Mouse (Mus musculus) limb, embryonic 14.5 days (tissue): ENCODE measurements around the gene Mtx1. TPM values are rescaled to one million over a fixed set of nuclear protein-coding genes. Genes with fewer than 3 reads are reported as not detected.

Experiments
- ATAC-seq: fragments of 200-750 bp; cut with Nextera tagmentation; 2 replicates; pipeline ENCODE4 v1.8.0; 2017; ENCODE audit warnings: low read depth, moderate number of reproducible peaks, moderate TSS enrichment; ENCODE audit not compliant: low FRiP score
- DNase-seq: peaks from one replicate; pipeline ENCODE4 v3.0.0-alpha.2; 2015; ENCODE audit warnings: low spot score
- H3K27ac ChIP-seq: fragments of 300-500 bp; sonication (generic); replicated peaks from 2 replicates; pipeline ENCODE4 v1.5.1; 2014; ENCODE audit warnings: low read depth, mild to moderate bottlenecking, low read length, moderate library complexity, mixed read lengths
- H3K27me3 ChIP-seq: fragments of 300-500 bp; sonication (generic); 2 replicates; pipeline ENCODE4 v1.6.1; 2014; ENCODE audit warnings: low read length, mixed read lengths; ENCODE audit not compliant: control insufficient read depth, insufficient read depth
- H3K36me3 ChIP-seq: fragments of 300-500 bp; sonication (generic); 2 replicates; pipeline ENCODE4 v1.6.1; 2014; ENCODE audit warnings: mild to moderate bottlenecking, low read length, moderate library complexity, mixed read lengths; ENCODE audit not compliant: control insufficient read depth, insufficient read depth
- H3K4me1 ChIP-seq: fragments of 300-500 bp; sonication (generic); 2 replicates; pipeline ENCODE4 v1.6.1; 2014; ENCODE audit warnings: antibody characterized with exemption, low read length, mixed read lengths; ENCODE audit not compliant: control insufficient read depth, insufficient read depth
- H3K4me2 ChIP-seq: fragments of 300-500 bp; sonication (generic); replicated peaks from 2 replicates; pipeline ENCODE4 v1.6.1; 2014; ENCODE audit warnings: low read depth, mild to moderate bottlenecking, low read length, moderate library complexity; ENCODE audit not compliant: severe bottlenecking
- H3K4me3 ChIP-seq: fragments of 300-500 bp; sonication (generic); replicated peaks from 2 replicates; pipeline ENCODE4 v1.5.1; 2014; ENCODE audit warnings: low read length
- H3K9ac ChIP-seq: fragments of 300-500 bp; sonication (generic); 2 replicates; pipeline ENCODE4 v1.6.1; 2014; ENCODE audit warnings: mild to moderate bottlenecking, low read depth, low read length, moderate library complexity; ENCODE audit not compliant: severe bottlenecking
- H3K9me3 ChIP-seq: fragments of 300-500 bp; sonication (generic); 2 replicates; pipeline ENCODE4 v1.6.1; 2016; ENCODE audit warnings: low read length; ENCODE audit not compliant: control insufficient read depth
- POLR2A ChIP-seq: fragments of 200-500 bp; IDR thresholded peaks from 2 replicates; pipeline ENCODE4 v1.8.0; 2012; ENCODE audit warnings: inconsistent platforms, mild to moderate bottlenecking, moderate library complexity, borderline replicate concordance; ENCODE audit not compliant: insufficient read depth, insufficient read length; ENCODE audit errors: extremely low read depth
- WGBS: fragments of 180-500 bp; shearing (Covaris S2); extraction: QIAGEN DNeasy Blood & Tissue Kit; methylation state at CpG from one replicate; pipeline ENCODE4 v1.1.7; 2014; 5-methylcytosine and 5-hydroxymethylcytosine counted together
- polyA plus RNA-seq, 2 experiments: library from polyadenylated mRNA; depleted of rRNA in 1 of 2; stranded (reverse) in 1 of 2; unstranded in 1 of 2; fragments of >200 nt; fragmentation: Nextera tagmentation in 1 of 2; extraction: Ambion mirVana in 1 of 2; gene quantifications; 2 replicates each; pipeline versions ENCODE4 v1.2.1 to v1.2.3; 2012 to 2014

Gene Mtx1
- polyA plus RNA-seq, 2 experiments, result 163 to 196 TPM

DNA sequence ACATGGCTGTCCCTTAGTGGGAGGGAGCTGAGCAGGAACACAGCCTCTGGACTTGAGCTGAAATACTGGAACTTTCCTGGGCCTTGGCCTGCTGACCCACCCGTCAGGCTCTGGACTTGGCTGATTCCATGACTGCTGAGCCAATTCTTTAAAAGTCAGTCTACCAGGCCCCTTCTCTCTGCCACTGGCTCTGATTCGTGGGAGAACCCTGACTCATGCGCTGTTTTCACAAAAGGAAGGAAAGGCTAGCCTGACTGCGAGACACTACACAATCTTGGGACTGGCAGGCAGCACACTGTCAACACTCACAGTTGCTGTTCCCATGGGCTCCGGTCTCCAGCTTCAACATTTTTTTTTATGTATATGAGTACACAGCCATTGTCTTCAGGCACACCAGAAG, 29.3 kb upstream of the Mtx1 start:
- no peak for ATAC-seq

DNA sequence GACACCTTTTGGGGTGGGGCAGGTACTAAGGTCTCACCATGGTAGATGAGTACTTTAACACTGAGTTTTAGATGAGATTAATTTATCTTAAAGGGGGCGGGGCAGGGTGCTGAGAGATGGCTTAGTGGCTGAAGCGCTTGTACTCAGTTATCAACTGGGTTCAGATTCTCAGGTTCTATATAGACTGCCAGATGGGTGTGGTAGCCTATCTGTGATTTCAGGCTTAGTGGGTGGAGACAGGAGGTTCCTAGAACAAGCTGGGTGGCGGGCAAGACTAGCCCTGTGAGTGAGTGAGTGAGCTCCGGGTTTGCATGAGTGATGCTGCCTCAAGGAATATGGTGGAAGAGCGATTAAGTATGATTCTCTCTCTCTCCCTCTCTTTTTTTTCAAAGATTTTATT, 28.1 kb upstream of the Mtx1 start:
- Histone ChIP-seq H3K27me3 (no peaks in the 10 kb centered on the region), H3K36me3 (no peaks in the 10 kb centered on the region), H3K4me1 (peaks cover 9% of the 10 kb centered on the region), H3K4me2 (no peak overlapping the region), H3K9me3 (no peaks in the 10 kb centered on the region), H3K27ac (no peak overlapping the region), H3K9ac (no peak overlapping the region), H3K4me3 (no peak overlapping the region)
- DNase-seq, result no peak
- TF ChIP-seq POLR2A, result no peak
- ATAC-seq, result no peak
- 85% methylated on average over 5 of the region's 5 CpGs for WGBS

More for the DNA sequence above, 29.3 kb upstream of the Mtx1 start:
- no peak overlapping the region for H3K27ac ChIP-seq
- no peak for DNase-seq
- H3K36me3 ChIP-seq, result no peaks in the 10 kb centered on the region
- no peaks in the 10 kb centered on the region for H3K9me3 ChIP-seq
- no peak for TF ChIP-seq POLR2A
- H3K4me1 ChIP-seq, result peaks cover 7% of the 10 kb centered on the region
- H3K9ac ChIP-seq, result no peak overlapping the region
- 85% methylated on average over 5 of the region's 5 CpGs for whole genome bisulfite sequencing
- H3K27me3 ChIP-seq, result no peaks in the 10 kb centered on the region
- no peak overlapping the region for H3K4me3 ChIP-seq
- H3K4me2 ChIP-seq, result no peak overlapping the region

DNA sequence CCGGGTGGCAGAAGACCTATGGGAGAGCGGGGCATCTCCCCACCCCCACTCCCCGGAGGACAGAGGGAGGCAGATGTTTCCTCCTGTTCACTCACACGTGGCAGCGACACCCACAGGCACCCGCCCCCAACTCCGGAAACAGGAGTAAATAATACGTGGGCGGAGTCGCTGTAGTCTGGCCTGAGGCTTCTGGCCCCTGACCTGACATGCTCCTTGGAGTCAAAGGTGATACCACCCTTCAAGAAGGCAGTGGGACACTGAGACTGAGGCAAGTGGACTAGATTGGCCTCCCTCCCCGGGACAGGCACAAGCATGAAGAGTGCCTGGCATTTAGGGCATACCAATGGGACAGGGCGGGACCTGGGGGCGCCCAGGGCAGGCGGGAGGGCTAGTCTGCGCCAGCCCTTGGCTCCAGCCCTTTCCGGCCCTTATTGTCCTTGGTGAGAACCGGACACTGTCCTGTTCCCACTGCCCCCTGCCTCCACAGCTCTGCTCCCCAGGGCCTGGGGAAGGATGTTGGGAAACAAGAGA, 24.5 kb upstream of the Mtx1 start:
- Histone ChIP-seq H3K9me3 (no peaks in the 10 kb centered on the region), H3K4me1 (peaks cover 15% of the 10 kb centered on the region), H3K36me3 (peaks cover 13% of the 10 kb centered on the region), H3K4me2 (no peak overlapping the region; the same call in 1 of the 2 replicates), H3K4me3 (no peak overlapping the region), H3K27ac (no peak overlapping the region), H3K27me3 (no peaks in the 10 kb centered on the region), H3K9ac (no peak overlapping the region)
- ATAC-seq, result no peak
- DNase-seq, result no peak
- no peak for TF ChIP-seq POLR2A
- 8% methylated on average over 16 of the region's 17 CpGs for WGBS

DNA sequence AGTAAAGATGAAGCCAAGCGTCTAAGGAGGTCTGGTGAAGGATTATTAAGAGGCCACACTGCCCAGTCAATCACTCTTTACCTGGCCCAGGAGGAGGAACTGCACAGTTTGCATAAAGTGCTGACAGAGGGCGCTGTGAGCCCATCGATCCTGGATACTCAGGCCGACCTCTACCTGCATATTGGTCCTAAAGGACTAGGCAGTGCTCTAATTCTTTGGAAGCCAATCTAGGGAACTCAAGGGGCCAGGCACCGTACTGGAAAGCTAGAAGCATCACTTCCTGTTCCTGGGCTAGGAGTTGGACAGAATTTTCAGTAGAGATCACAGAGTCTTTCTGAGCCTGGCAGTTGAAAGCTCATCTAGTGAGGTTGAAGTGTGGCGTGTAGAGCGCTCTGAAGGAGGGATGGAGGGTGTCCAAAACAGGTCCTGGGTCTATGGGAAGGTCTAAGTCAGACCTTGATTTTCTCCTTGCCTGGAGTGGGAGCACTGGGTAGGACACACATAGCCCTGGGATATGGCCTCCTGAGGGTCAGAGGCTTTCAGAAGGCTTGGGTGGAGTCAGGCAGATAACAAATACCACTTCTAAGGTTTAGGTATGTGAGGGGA, 23.6 kb upstream of the Mtx1 start:
- H3K4me2 ChIP-seq, result no peak overlapping the region
- H3K36me3 ChIP-seq, result peaks cover 13% of the 10 kb centered on the region
- no peaks in the 10 kb centered on the region for H3K27me3 ChIP-seq
- 18% methylated on average over 7 of the region's 7 CpGs for WGBS
- H3K9ac ChIP-seq, result no peak overlapping the region
- no peak overlapping the region for H3K4me3 ChIP-seq
- DNase-seq (peak; percentile 45), ATAC-seq (no peak)
- TF ChIP-seq POLR2A, result no peak
- H3K4me1 ChIP-seq, result peaks cover 19% of the 10 kb centered on the region
- H3K27ac ChIP-seq, result no peak overlapping the region
- H3K9me3 ChIP-seq, result no peaks in the 10 kb centered on the region

DNA sequence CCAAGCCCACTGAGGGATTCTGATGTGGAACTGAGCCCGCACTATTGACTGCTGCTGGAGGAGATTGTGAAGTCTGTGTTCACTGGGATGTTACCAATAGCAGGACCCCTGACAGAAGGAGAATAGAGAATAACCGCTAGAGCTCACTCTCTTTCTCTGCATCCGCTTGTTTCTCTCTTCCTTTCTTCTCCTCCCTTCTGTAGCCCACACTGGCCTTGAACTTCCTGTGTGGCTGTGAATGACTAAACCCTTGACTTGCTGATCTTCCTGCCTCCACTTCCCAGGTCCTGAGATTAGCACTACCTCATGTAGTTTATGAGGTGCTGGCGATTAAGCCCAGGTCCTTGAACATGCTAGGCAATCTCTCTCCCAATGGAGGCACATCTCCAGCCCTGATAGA, 20.6 kb upstream of the Mtx1 start:
- H3K4me1 ChIP-seq, result peaks cover 38% of the 10 kb centered on the region
- peak overlapping the region; percentile 90 for H3K4me2 ChIP-seq

More for the DNA sequence above, 20.6 kb upstream of the Mtx1 start:
- H3K27me3 ChIP-seq, result no peaks in the 10 kb centered on the region
- H3K4me3 ChIP-seq, result peak overlapping the region; percentile 86
- no peaks in the 10 kb centered on the region for H3K9me3 ChIP-seq
- no peak for TF ChIP-seq POLR2A
- H3K27ac ChIP-seq, result no peak overlapping the region
- ATAC-seq (no peak), DNase-seq (no peak)
- peaks cover 13% of the 10 kb centered on the region for H3K36me3 ChIP-seq
- H3K9ac ChIP-seq, result peak overlapping the region; percentile 75
- WGBS, result 88% methylated on average over 4 of the region's 4 CpGs
